In genomic region chrX:159709296-159709695, GRCm38 (mm10) we compare ENCODE assay signal across 22 mouse cellular contexts.
DNase-seq lines count a peak whose midpoint lies in the region; ATAC-seq and TF ChIP-seq lines count a peak whose summit lies in the region.
"Had no signal": no experiment of that assay in that cellular context is flagged by ENCODE, and none has a peak within 500 bp of the region (broad histone marks: within the 10 kb centered on the region; RNA-seq: fewer than 3 reads in every experiment).

No protein-coding gene starts in this region.

- no peak overlapping the region for H3K9ac ChIP-seq in heart, embryonic 12.5 days
- no peak overlapping the region for H3K9ac ChIP-seq in kidney, postnatal 0 days (ENCODE audit: low read depth, low read length)
- H3K9ac ChIP-seq: embryonic facial prominence, embryonic 12.5 days; hindbrain, embryonic 12.5 days; intestine, embryonic 15.5 days; limb, embryonic 15.5 days; liver, postnatal 0 days; neural tube, embryonic 13.5 days had no signal

- H3K9me3 ChIP-seq in heart, embryonic 12.5 days (replicated peaks): no peaks in the 10 kb centered on the region
- H3K9me3 ChIP-seq in kidney, postnatal 0 days (replicated peaks; ENCODE audit: low read length): no peaks in the 10 kb centered on the region
- H3K9me3 ChIP-seq: embryonic facial prominence, embryonic 12.5 days; hindbrain, embryonic 12.5 days; intestine, embryonic 15.5 days; limb, embryonic 15.5 days; neural tube, embryonic 13.5 days had no signal

- no peak for ATAC-seq in heart, embryonic 12.5 days (ENCODE audit: insufficient number of reproducible peaks, low FRiP score)
- no peak for ATAC-seq in kidney, postnatal 0 days (replicated peaks; ENCODE audit: low FRiP score, low read depth)
- ATAC-seq: intestine, embryonic 15.5 days; liver, postnatal 0 days; Patski had no signal

- no peak overlapping the region for H3ac ChIP-seq in myocyte (ENCODE audit: control insufficient read depth, insufficient read length)

- H3K27me3 ChIP-seq in heart, embryonic 12.5 days (replicated peaks): no peaks in the 10 kb centered on the region
- no peaks in the 10 kb centered on the region for H3K27me3 ChIP-seq in kidney, postnatal 0 days (ENCODE audit: insufficient read depth, low read length)
- no peaks in the 10 kb centered on the region for H3K27me3 ChIP-seq in myocyte (ENCODE audit: control insufficient read depth, insufficient read depth, insufficient read length)
- H3K27me3 ChIP-seq: embryonic facial prominence, embryonic 12.5 days; intestine, embryonic 15.5 days had no signal

- H3K4me2 ChIP-seq in heart, embryonic 12.5 days: peak overlapping the region; percentile 33; the same call in 1 of the 2 replicates
- peak overlapping the region; percentile 31; the same call in 1 of the 2 replicates for H3K4me2 ChIP-seq in kidney, postnatal 0 days (ENCODE audit: low read length)
- H3K4me2 ChIP-seq in myocyte (ENCODE audit: low read depth): peak overlapping the region; percentile 81
- H3K4me2 ChIP-seq: embryonic facial prominence, embryonic 12.5 days; hindbrain, embryonic 12.5 days; intestine, embryonic 15.5 days; limb, embryonic 15.5 days; neural tube, embryonic 13.5 days had no signal

- 78% methylated on average over 6 of the region's 6 CpGs for WGBS in heart, embryonic 12.5 days
- WGBS in kidney, postnatal 0 days: 84% methylated on average over 6 of the region's 6 CpGs

- no peak for TF ChIP-seq POLR2A in myocyte (IDR thresholded peaks at IDR 0.05; ENCODE audit: insufficient read length, low read depth)

- H3K4me1 ChIP-seq in heart, embryonic 12.5 days (replicated peaks): 0 out of 2 replicates have a peak, but pooled peaks cover 4% of the 10 kb centered on the region
- H3K4me1 ChIP-seq in kidney, postnatal 0 days (replicated peaks; ENCODE audit: insufficient read depth, low read length): no peaks in the 10 kb centered on the region
- H3K4me1 ChIP-seq: intestine, embryonic 15.5 days had no signal

- peaks cover 33% of the 10 kb centered on the region for H3K79me2 ChIP-seq in myocyte (ENCODE audit: control insufficient read depth, insufficient read depth)

- H3K4me3 ChIP-seq in heart, embryonic 12.5 days: no peak overlapping the region
- no peak overlapping the region for H3K4me3 ChIP-seq in kidney, postnatal 0 days (replicated peaks; ENCODE audit: low read depth, low read length)
- H3K4me3 ChIP-seq in myocyte: no peak overlapping the region
- H3K4me3 ChIP-seq: embryonic facial prominence, embryonic 12.5 days; hindbrain, embryonic 12.5 days; intestine, embryonic 15.5 days; limb, embryonic 15.5 days; neural tube, embryonic 13.5 days had no signal

- DNase-seq in heart, postnatal 14 days: no peak
- no peak for DNase-seq in kidney, postnatal 0 days (ENCODE audit: low spot score)
- DNase-seq in kidney, adult 11 months: no peak
- peak; percentile 57 to 58 for DNase-seq in B cell, adult 2 months
- no peak for DNase-seq in left cerebral cortex, adult 8-10 months (ENCODE audit: low spot score in 2 of 2)
- no peak for DNase-seq in MN1 (ENCODE audit: low spot score)
- DNase-seq: adrenal gland, postnatal 14 days; cerebellum, adult 2 months; gastrocnemius, postnatal 14 days; kidney, postnatal 4 days; liver, postnatal 0 days; lung, postnatal 14 days; right cerebral cortex, postnatal 14 days; thymus, postnatal 4 days had no signal

- intact Hi-C loops in heart, postnatal 14 days (cut with DNase I): no loop called here

- H3K36me3 ChIP-seq in heart, embryonic 12.5 days: no peaks in the 10 kb centered on the region
- no peaks in the 10 kb centered on the region for H3K36me3 ChIP-seq in kidney, postnatal 0 days (ENCODE audit: insufficient read depth, low read length)
- no peaks in the 10 kb centered on the region for H3K36me3 ChIP-seq in myocyte (ENCODE audit: control insufficient read depth, insufficient read depth)
- H3K36me3 ChIP-seq: embryonic facial prominence, embryonic 12.5 days; hindbrain, embryonic 12.5 days; intestine, embryonic 15.5 days; limb, embryonic 15.5 days; neural tube, embryonic 13.5 days had no signal

- no peak for TF ChIP-seq CTCF in kidney, postnatal 0 days (IDR thresholded peaks at IDR 0.05; ENCODE audit: low read depth)

- H3K27ac ChIP-seq in heart, embryonic 12.5 days (ENCODE audit: poor library complexity, severe bottlenecking): no peak overlapping the region
- H3K27ac ChIP-seq in kidney, postnatal 0 days: no peak overlapping the region
- H3K27ac ChIP-seq: embryonic facial prominence, embryonic 12.5 days; limb, embryonic 15.5 days had no signal

TF ChIP-seq in myocyte, 11 proteins besides CTCF, POLR2A, EP300 and RAD21:
- TF ChIP-seq REST (IDR thresholded peaks at IDR 0.05; ENCODE audit: insufficient read depth, insufficient read length) (no peak), MYOG (IDR thresholded peaks at IDR 0.05; ENCODE audit: control insufficient read depth in 1 of 3, insufficient read depth in 1 of 3, insufficient read length in 2 of 3, low read depth in 2 of 3) (no peak), POLR2AphosphoS2 (IDR thresholded peaks at IDR 0.05; ENCODE audit: insufficient read length, low read depth) (no peak), USF1 (IDR thresholded peaks at IDR 0.05; ENCODE audit: low read depth) (no peak), E2F4 (IDR thresholded peaks at IDR 0.05; ENCODE audit: insufficient read depth) (no peak), TCF12 (IDR thresholded peaks at IDR 0.05; ENCODE audit: insufficient read depth, poor library complexity, severe bottlenecking) (no peak), SRF (IDR thresholded peaks at IDR 0.05; ENCODE audit: control insufficient read depth, insufficient read length, low read depth) (no peak), MYOD1 (IDR thresholded peaks at IDR 0.05; ENCODE audit: control insufficient read depth in 1 of 3, insufficient read length in 2 of 3, low read depth in 2 of 3) (no peak), CEBPB (IDR thresholded peaks at IDR 0.05; ENCODE audit: insufficient read depth, poor library complexity, severe bottlenecking) (no peak), MAX (IDR thresholded peaks at IDR 0.05; ENCODE audit: low read depth) (no peak), TCF3 (IDR thresholded peaks at IDR 0.05; ENCODE audit: insufficient read length, low read depth) (no peak)

Comparison
In these comparisons a context has a peak if more than half of its experiments do, and no peak if none do; other contexts are left out.
1. H3K4me2 ChIP-seq: peak in every context shown above with its lines; median percentile 81 in myocyte; 33 in heart, embryonic 12.5 days; 31 in kidney, postnatal 0 days.
2. DNase-seq: peak in B cell, adult 2 months (2 of 2); none in heart, postnatal 14 days (0 of 2), kidney, postnatal 0 days (single experiment), kidney, adult 11 months (single experiment), left cerebral cortex, adult 8-10 months (0 of 2) and MN1 (single experiment).